Mouse (Mus musculus) frontal cortex, postnatal 25 days (tissue): ENCODE measurements around the gene Mvp.

Experiments
- DNase-seq, 2 experiments: peaks; one replicate each; pipeline ENCODE4 v3.0.0; 2022; ENCODE audit warnings: low spot score in 2 of 2

The Mvp gene

GRCm38 (mm10) chr7:127019306-127019960 is 5.0 kb upstream of the Mvp start:
- no peak for DNase-seq

GRCm38 (mm10) chr7:127018416-127019305 is 4.2 kb upstream of the Mvp start:
- no peak for DNase-seq

- no peak for DNase-seq
Observed at GRCm38 (mm10) chr7:127017950-127018345, 3.5 kb upstream of the Mvp start.

- peak; percentile 95 to 96 for DNase-seq
Observed at GRCm38 (mm10) chr7:127016971-127017949, 2.8 kb upstream of the Mvp start, which contains the start of gene Pagr1a. TSS of gene Pagr1a (minus strand) at chr7:127017352.

GRCm38 (mm10) chr7:127016486-127016938 is 2.1 kb upstream of the Mvp start:
- no peak for DNase-seq

GRCm38 (mm10) chr7:127016481-127016485 is 1.9 kb upstream of the Mvp start, which contains the start of gene Pagr1b:
TSS of gene Pagr1b (minus strand) at chr7:127016484.
- DNase-seq, result no peak

GRCm38 (mm10) chr7:127016081-127016480 is 1.7 kb upstream of the Mvp start:
- DNase-seq, result no peak

GRCm38 (mm10) chr7:127014993-127015392 is 572 bp upstream of the Mvp start:
- DNase-seq, result no peak

- DNase-seq, result no peak
Observed at GRCm38 (mm10) chr7:127013385-127013784, 1.0 kb downstream of the Mvp start.

GRCm38 (mm10) chr7:127012845-127013244 is 1.6 kb downstream of the Mvp start:
- DNase-seq, result no peak

GRCm38 (mm10) chr7:127012374-127012773 is 2.0 kb downstream of the Mvp start:
- DNase-seq, result no peak

GRCm38 (mm10) chr7:127011717-127012116 is 2.7 kb downstream of the Mvp start:
- no peak for DNase-seq

GRCm38 (mm10) chr7:127011051-127011450 is 3.4 kb downstream of the Mvp start:
- no peak for DNase-seq

GRCm38 (mm10) chr7:127009307-127010085 is 4.9 kb downstream of the Mvp start:
- no peak for DNase-seq

GRCm38 (mm10) chr7:127008239-127009019 is 6.0 kb downstream of the Mvp start:
- peak in 1 of 2 experiments; percentile 69 for DNase-seq

GRCm38 (mm10) chr7:127007313-127008024 is 7.0 kb downstream of the Mvp start:
- no peak for DNase-seq

- no peak for DNase-seq
Observed at GRCm38 (mm10) chr7:127004122-127004875, 10.1 kb downstream of the Mvp start.

GRCm38 (mm10) chr7:127003620-127004019 is 10.8 kb downstream of the Mvp start:
- DNase-seq, result no peak

- no peak for DNase-seq
Observed at GRCm38 (mm10) chr7:126999568-126999967, 14.9 kb downstream of the Mvp start.
